Comparison of ENCODE assay signal across 23 mouse cellular contexts in genomic region chr12:36313015-36313414, GRCm38 (mm10). TPM values are rescaled to one million over a fixed set of nuclear protein-coding genes. Genes with fewer than 3 reads are reported as not detected.
"Had no signal": no experiment of that assay in that cellular context is flagged by ENCODE, and none has a peak within 500 bp of the region (broad histone marks: within the 10 kb centered on the region; RNA-seq: fewer than 3 reads in every experiment).

No protein-coding gene starts in this region.

- H3K4me1 ChIP-seq: liver, embryonic 13.5 days had no signal

- H3K27ac ChIP-seq: liver, embryonic 13.5 days; midbrain, embryonic 13.5 days; neural tube, embryonic 15.5 days had no signal

- H3K36me3 ChIP-seq: liver, embryonic 13.5 days; midbrain, embryonic 13.5 days; neural tube, embryonic 15.5 days had no signal

- DNase-seq: kidney, adult 11 months; kidney, postnatal 14 days; left cerebral cortex, postnatal 4 days; liver; liver, embryonic 13.5 days; lung, adult 18-20 months; right cerebral cortex, postnatal 4 days; spleen, adult 18-20 months; thymus, postnatal 36 days had no signal

- H3K4me2 ChIP-seq: liver, embryonic 13.5 days had no signal

- H3K9ac ChIP-seq: liver, embryonic 13.5 days; midbrain, embryonic 13.5 days had no signal

- H3K27me3 ChIP-seq: midbrain, embryonic 13.5 days; neural tube, embryonic 15.5 days had no signal

- ATAC-seq: midbrain, embryonic 13.5 days had no signal

- H3K4me3 ChIP-seq: liver, embryonic 13.5 days; myocyte; neural tube, embryonic 15.5 days had no signal

- H3K9me3 ChIP-seq: liver, embryonic 13.5 days; midbrain, embryonic 13.5 days; neural tube, embryonic 15.5 days had no signal

RNA-seq across cellular contexts. Expression of gene Sostdc1, which starts 0.9 kb away (rescaled TPM):
- total RNA-seq: megakaryocyte progenitor cell, adult 5-6 weeks had no signal
- polyA plus RNA-seq: myocyte had no signal

RNA-seq across cellular contexts. Expression of gene Lrrc72, which starts 59.8 kb away (rescaled TPM):
- total RNA-seq: layer of hippocampus, adult 8-10 months; layer of hippocampus, postnatal 14 days; left cerebral cortex, adult 18-20 months; left cerebral cortex, postnatal 10 days; left cerebral cortex, postnatal 4 days; megakaryocyte progenitor cell, adult 5-6 weeks; midbrain, postnatal 0 days had no signal
- polyA plus RNA-seq: large intestine, adult 2 months; liver, embryonic 13.5 days; lung, embryonic 16.5 days; midbrain, embryonic 13.5 days; midbrain, postnatal 0 days; neural tube, embryonic 11.5 days; neural tube, embryonic 15.5 days; stomach, embryonic 14.5 days; thymus, postnatal 0 days had no signal
